Mouse (Mus musculus) heart, adult 11 months (tissue): ENCODE measurements around the gene Tigd3.
"Not testable (repeated sequence)": the region's sequence is repeated elsewhere in the genome, so short reads cannot be mapped to it uniquely, and the experiment has no call there.

ENCODE experiments used
- DNase-seq: peaks from one replicate; pipeline ENCODE4 v3.0.0; 2022

The Tigd3 gene

DNA sequence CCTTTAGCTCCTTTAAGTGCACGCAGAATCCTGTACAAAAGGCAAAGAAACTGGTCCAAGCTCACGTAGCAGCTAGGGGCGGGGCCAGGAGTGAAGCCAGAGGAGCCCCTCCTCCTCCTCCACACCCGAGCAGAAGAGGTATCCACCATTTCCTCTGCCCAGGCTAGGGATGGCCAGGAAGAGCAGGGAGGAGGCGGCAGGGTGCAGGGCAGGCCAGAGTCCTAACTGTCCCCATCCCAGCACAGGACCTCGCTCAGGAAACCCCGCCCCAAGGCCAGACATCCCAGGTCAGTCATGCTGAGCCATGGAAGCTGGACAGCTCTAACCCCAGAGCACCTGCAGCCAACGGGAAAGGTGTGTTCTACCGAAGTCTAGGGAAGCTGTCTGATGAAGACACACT is 27.8 kb upstream of the Tigd3 start:
- peak; percentile 98 for DNase-seq

DNA sequence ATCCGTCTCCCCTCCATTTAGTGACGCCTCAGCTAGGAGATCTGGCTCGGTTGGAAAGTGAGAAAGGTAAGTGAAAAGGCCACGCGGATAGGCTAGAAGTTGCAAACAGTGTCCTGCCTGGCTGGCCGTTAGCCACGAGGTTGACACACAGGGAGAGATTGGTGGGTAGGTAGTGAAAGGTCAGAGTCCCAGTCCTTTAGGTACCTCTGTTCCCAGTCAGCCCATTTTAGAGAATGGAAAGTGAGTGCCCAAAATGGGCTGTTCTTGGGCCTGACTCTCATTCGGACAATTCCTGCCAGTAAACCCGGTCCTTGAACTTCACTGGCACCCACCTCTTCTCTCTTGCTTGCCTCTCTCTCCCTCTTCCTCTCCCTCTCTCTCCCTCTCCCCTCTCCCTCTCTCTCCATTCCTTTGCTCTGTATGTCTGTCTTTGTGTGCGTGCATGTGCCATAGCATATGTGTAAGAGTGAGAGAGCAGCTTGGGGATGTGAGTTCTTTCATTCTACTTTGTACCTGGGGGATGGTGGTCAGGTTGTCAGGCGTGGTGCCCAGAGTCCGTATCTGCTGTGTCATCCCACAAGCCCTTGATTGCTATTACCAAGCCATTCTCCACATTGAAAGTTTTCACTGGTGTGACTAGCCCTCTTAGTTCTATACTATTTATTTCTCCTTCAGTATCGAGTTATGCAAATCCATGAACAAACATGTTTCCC is 19.2 kb upstream of the Tigd3 start, which contains the start of gene Dpf2:
TSS of gene Dpf2 (minus strand) at position 4 of the 713 bp plus-strand sequence.
- DNase-seq: no peak

DNA sequence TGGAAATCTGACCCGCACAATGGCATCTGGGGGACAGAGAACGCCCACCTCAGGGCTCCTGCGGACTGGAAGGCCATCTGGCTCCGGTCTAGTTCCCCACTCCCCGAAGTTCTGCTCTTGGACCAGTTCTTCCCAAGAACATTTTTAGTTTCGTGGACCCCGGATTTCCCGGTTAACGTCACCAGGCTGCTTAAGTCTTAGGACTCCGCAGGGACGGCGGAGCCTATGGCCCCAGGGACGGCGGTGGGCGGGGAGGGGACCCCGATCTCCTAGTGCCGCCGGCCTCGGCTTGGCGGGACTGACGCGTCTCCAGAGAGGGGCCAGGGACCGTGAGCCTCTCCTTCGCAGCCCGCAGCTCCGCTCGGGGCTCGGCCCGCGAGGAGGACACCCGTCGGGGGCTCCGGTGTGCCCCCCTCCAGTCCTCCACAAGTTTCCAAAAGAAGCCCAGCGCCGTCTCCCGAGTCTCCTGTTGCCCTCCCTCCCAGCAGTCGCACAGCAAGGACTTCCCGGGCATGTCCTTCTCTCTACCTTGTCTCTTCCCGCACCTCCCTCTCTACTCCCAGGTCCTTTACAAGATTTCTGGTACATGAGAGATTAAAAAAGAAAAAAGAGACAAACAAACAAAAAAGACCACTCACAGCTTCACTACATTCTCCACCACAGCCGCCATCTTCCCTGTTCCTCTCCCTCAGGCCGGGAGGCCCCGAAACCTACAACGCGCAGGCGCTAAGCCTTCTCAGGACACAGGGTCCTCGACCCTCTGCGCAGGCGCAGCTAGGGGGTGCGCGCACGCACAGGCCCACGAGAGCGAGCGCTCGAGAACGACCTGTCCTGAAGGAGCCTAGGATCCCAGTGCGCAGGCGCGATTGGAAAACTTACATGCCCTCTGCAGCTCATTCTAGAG is 18.4 kb upstream of the Tigd3 start:
- peak; percentile 100 for DNase-seq

DNA sequence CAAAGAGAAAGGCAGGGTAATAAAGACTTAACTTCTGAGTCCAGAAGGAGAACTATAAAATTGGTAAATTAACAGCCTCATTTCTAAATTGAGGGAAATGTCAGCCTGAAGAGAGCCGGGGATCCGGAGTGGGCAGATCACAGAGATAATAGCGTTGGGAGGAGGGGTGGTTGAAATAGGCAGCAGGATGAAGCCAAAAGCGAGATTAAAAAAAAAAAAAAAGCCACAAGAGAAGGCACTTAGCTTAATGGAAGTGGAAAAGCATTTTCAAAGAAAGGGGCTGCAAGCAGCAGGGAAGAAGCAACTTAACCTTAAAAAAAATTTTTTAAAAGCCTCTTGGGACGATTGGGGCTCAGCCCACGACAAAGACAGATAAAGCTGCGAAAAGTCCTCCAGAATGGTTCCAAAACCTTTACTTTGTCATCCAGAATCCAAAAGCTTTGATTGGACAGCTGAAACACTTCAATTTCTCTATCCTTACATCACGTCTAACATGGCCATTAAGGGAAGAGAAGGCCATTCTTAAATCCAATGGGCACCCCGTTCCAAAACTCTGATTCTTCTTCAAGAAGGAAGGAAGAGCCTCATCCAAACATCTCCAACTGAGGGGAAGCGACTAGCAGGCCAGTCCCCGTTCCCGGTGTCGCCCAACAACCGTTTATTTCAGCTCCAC is 17.6 kb upstream of the Tigd3 start:
- no peak for DNase-seq

DNA sequence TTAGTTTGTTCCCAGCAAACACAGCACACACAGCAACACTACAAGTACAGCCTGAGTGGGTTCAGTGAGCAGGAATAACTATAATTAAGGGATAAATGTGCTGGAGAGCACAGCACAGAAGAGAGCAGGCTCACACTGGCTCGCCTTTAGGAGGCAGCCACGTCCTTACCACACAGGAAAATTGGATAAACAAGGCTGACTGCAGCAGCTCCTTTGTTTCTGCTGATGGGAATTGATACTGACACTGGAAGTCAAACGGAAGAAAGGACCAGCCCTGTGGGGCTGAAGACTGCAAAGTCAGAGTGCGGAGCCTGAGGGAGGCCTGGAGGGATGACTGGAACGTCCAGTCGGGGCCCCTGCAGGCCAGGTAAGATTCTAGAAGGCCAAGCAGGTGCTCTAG is 16.3 kb upstream of the Tigd3 start:
- DNase-seq: no peak

DNA sequence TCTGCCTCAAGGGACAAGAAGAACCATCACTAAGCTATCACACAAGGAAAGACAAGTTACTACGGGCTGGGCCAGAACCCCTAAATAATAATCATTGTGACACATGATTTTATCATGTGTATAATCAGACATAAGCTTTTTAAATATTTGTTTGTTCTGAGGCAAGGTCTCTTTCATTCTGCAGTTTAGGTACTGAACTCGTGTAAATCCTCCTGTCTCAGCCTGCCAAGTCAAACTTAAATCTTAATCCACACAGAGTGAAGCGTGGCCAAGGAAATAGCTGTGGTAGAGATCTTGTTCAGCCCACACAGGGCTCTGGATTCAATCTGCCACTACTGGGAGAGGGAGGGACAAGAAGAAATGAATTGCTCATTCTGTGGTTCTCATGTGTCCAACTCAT is 13.3 kb upstream of the Tigd3 start:
- no peak for DNase-seq

DNA sequence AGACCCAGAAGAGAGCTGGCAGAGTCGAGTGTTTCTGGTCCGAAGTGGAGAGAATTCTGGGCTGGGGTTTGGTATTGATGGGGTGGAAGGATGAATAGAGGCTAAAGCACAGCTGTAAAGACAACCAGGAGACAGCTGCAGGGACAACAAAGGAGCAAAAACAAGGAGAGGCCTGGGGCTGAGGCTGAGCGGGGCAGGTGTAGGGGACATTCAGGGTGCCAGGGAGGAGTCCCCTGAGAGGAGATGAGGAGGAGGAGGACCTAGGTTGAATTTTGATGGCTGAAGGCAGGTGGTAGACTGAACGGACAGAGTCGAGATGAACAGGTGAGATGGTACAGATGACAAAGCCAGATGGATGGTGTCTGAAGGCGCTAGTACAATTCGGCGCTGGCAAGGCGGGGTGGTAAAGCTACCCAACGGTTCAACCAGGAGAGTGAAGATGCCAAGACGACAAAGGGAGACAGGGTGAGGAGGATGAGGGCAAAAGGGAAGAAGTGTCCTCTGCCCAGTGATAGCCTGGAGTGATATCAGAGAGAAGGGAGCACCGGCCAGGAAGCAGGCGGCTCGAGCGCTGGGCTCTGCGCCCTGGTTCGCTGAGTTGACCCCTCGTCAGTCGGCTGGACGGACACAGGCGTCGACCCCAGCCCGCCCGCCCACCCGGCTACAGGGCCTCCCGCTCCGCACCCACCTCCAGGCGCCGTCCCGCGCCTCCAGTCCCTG is 507 bp downstream of the Tigd3 start:
- peak; percentile 90 for DNase-seq

DNA sequence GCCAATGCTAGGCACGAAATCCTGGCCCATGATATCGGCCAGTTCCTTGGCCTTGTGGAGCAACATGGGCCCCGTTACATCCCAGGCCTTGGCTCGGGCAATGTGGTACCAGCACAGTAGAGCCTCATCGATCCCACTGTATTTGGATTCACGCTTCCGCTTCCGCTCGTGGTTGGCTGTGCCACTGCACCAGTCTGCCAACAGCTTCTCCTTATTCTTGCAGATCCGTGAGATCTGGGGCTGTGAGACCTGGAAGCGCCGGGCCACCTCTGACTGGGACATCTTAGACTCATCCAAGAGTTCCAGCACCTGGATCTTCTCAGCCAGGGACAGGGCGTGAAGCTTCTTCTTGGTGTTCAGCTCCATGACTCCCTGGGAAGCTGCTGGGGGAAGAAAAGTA is 1.2 kb downstream of the Tigd3 start:
- DNase-seq: peak; percentile 91

DNA sequence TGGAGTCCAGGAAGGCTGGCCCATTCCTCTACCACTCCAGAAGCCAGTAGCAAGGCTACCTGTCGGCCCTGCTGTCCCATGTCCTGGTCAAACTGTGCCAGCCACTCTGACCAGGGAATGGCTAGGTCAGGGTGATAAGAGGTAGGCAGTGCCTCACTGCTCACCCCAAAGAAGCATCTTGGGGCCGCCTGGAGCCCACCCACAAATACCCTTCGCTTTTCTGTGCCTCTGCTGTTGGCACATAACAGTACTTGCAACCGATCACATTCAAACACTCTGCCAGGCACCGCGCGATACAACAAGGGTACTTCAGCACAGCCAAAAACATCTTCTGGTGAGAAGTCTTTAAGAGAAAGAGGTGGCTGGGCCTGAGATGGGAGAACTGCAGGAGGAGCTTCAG is 1.7 kb downstream of the Tigd3 start:
- no peak for DNase-seq

DNA sequence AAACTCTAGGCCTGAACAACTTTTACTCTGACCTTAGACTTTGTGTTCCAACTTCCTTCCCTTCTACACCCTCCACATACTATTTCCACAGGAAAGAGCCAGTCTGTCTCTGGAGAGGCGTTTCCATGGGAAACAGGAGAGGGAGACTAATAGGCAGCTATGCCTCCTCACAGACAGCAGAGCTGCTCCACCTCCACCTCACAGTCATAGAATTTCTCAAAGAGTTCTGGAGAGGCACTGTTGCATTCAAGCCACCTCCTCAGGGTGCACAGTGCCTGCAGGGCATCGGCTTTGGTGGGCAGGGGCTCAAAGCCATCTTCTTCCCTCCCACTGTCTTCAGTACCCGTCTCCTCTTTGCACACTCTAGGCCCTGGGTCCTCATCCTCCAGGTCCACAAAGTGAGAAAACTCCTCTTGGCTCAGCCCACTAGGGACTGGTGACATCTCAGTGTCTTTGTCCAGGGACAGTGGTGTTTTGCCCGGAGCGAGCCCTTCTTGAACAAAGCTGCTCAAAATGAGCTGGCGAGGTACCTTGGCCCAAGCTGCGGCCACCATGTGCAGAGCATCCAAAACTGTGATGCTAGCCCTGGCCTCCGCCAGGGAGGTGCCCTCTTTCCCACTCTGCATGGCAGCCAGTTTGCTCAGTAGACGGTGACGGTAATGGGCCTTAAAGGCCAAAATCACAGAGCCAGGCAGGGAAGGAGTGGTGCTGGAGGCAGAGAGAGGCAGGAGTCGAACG is 2.3 kb downstream of the Tigd3 start:
- peak; percentile 91 for DNase-seq

DNA sequence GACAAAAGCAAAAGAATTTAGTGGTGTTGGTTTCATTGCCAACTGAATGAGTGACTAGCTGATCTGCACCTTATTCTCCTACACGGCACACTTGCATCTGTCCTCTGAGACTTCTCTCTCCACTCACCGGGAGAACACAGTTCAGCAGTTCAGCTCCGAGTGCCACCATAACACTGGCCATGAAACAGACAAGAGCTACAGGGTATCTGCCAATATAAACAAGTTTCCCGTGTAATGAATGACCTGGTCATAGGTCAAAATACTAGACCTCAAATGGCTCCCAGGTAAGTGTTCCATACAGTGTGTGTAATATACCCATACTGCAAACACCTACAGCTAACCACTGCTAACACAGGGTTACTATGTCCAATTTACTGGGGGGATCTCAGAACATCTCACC is 4.7 kb downstream of the Tigd3 start:
- no peak for DNase-seq

DNA sequence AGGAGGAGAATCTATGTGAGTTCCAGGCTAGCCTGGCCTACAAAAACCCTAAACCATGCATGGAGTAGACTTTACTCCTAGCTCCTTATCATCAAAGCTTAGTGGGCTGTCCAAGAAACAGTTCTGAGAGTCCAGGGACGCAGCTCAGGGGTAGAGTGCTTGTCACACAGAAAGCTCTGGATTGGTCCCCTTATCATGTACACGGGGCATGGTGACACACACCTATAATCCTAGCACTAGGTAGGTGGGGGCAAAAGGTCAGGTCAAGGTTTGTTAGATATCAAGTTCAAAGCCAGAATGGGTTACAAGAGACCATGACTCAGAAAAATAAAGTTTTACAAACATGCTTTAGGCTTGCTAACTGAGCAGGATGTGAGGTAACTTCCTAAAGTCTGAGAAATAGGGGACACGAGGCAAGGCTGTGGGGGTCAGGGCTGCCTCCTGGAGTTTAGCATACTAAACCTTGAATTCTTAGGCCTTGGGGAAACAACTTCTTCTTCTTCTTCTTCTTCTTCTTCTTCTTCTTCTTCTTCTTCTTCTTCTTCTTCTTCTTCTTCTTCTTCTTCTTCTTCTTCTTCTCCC is 6.6 kb downstream of the Tigd3 start:
- DNase-seq: no peak

DNA sequence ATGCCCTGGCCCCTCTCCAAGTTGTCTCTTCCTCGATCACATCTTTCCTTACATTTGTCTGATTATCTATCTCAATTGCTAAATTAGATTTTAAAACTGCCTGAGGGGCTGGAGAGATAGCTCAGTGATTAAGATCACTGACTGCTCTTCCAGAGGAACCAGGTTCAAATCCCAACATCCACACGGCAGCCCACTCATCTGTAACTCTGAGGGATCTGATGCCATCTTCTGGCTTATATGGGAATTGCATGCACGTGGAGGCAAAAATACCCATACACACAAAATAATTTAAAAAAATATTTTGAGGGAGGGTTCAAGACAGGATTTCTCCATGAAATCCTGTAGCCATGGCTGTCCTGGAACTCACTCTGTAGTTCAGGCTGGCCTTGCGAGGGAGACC is 8.1 kb downstream of the Tigd3 start:
- DNase-seq: no peak

DNA sequence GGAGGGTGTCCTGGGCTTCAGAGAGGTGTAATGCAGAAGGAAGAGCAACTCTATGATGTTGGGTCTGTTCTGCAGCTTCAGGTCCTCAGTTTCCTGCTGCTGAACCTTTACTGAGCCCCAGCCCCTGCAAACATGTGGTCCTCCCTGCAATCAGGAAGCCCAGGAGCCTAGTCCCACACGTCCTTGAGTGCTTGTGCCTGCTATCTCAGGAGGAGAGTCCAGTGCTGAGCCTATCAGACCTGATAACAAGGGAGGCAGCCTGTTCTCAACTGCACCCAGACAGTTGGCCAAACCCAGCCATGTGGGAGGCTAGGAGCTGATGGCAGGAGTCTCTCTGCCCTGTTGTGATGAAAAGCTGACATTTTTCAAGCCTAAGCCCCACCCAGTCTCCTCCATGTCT is 10.0 kb downstream of the Tigd3 start:
- no peak for DNase-seq

DNA sequence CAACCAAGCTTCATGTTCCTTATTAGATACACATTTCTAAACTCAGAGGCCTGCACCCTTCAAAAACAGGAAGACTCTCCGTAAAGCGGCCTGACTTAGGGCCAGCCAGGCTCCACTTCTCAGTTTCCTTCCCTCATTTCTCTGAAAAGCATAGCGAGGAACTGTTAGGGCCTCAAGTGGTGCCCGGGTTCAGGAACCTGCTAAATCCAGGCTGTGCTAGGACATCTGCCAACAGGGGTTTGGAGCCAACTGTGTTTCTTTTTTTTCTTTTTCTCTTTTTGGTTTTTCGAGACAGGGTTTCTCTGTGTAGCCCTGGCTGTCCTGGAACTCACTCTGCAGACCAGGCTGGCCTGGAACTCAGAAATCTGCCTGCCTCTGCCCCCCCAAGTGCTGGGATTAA is 11.9 kb downstream of the Tigd3 start:
- DNase-seq: not testable (repeated sequence)

DNA sequence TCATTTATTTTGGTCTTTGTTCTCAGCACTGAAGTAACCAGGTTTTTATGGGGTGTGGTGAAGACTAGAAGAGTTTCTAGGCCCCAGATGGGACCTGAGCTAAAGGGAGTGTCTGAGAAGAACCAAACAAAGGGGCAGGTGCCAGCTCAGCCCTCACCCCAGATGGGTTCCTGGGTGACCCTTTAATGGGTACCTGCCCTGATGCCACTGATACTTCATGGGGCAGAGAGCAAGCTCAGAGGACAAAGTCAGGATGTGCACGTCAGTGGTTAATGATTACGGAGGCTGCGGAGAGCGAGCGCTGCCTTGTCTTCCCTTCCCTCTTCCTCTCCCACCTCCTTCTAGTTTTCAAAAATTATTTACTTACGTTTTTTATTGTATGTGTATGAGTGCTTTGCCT is 12.8 kb downstream of the Tigd3 start:
- no peak for DNase-seq

DNA sequence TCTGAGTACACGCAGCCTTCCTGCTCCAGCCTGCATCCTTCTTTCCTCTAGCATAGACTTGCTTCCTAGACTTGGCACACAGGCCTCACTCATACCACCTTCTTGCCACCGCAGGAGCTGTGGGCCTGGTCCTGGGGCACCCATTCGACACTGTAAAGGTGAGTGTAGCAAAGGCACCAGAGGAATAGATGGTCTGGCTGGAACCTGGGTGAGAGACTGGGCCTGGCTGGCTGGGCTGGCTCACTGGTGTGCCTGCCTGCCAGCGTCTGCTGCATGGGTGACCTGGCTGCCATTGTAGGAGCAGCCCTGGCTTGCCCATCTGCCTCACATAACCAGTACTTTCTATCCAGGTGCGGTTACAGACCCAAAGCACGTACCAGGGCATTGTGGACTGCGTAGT is 14.2 kb downstream of the Tigd3 start:
- DNase-seq: peak; percentile 91

DNA sequence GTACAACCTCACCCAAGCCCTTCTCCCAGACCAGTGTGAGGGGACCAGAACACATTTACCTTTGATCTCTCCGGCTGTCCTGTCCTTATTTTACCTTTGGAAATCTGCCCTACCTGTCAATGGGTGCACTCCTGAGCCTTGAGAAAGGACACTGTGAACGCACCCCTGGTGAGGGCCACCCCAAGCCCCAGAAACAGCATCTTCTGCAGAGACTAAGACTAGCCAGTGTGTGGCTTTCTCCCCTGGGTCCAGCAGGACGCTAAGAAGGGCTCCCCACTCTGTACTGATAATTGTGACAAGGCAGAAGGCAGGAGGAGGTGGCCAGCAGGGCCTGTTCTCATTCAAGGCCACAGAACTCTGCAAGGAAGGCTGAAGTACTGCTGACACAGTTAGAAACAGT is 15.0 kb downstream of the Tigd3 start:
- DNase-seq: peak; percentile 91

DNA sequence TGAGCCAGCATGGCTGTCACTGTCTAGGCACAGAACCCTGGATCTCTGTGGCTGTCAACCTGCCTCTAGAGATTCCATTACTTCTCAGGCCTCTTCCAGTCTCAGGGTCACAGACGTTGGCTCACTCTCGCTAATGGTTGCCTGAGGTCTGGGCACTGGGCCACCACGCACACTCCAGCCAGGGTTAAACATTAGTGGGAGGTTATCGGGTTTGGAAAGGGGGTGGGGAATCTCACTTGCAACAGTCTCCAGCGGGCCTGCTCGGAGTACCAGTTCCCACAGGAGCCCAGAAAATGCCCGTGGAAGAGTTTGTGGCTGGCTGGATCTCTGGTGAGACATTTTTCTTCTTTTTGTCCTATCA is 15.6 kb downstream of the Tigd3 start:
- no peak for DNase-seq

DNA sequence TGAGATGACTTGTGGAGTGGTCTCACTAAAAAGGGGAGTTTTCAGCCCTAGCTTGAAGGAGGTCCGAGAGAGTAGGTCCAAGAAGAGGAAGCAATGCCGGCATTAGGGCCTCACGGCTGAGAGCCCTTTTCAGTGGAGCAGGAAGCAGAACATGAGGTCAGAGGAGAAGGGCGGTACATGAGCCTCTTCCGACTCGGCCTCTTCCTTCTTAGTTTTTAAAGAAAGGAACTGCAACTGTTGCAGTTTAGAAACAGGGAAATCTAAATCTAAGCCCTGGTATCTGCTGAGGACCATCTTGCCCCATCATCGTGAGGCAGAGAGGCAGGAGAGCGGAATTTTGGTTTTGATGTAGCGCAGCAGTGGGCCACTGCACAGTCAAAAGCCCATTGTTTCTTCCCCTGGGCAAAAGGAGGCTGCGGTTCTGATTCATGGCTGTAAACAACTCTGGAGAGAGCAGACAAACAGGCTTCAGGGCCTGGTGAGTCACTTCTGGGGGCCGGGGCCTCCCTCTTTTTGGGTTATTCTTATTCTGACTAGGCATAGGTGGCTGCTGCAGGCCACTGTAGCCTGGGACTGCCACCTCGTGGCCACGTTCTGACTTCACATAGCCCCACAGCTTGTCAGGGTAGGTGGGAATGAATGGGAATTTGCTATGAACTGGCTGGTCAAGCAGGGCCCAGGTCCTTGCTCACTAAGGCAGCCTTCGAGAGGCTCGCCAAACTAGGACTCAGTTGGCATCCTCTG is 16.2 kb downstream of the Tigd3 start, which contains the start of gene Slc25a45:
TSS of gene Slc25a45 (plus strand) at position 191 of the 744 bp plus-strand sequence.
- peak; percentile 97 for DNase-seq

DNA sequence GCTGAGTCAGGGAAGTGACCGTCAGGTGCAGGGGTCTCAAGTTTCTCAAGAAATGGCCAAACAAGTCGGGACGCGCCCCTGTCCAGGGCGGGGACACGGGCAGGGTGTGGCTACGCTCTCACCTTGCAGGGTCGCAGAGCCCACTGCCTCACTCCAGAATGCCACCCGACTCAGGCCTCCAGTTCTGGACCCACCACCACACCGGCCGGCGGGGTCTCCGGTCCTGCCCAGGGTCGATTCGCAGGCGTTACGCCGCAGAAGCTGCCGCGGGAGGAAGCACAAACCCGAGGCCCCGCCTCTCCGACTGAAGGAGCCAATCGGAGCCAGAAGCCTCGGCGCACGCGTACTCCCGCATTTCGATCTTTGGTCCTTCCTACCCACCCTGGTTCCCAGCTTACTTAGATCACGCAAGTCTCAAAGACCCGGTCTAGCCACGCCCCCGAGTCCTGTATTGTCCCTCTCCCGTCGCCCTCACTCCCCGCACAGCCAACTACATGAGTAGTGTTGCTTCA is 18.9 kb downstream of the Tigd3 start, which contains the start of gene Frmd8:
TSS of gene Frmd8 (minus strand) at position 306 of the 512 bp plus-strand sequence.
- DNase-seq: peak; percentile 100
